Mouse (Mus musculus): ENCODE results near the gene Rapsn. TPM values are rescaled to one million over a fixed set of nuclear protein-coding genes. Genes with fewer than 3 reads are reported as not detected.

Rapsn gene
- total and polyA plus RNA-seq, 3 experiments: 0.10 TPM; not detected in 2

- TF ChIP-seq JUND (IDR thresholded peaks at IDR 0.05; ENCODE audit: low read depth, low read length) (no peak), MAX (IDR thresholded peaks at IDR 0.05; ENCODE audit: low read length) (no peak), CTCF (IDR thresholded peaks at IDR 0.05 in 2 of 3, conservative IDR thresholded peaks at IDR 0.05 in 1 of 3; ENCODE audit: control insufficient read depth in 1 of 3, insufficient read depth in 1 of 3, low read depth in 2 of 3, low read length in 3 of 3, poor library complexity in 1 of 3, severe bottlenecking in 1 of 3) (peak; percentile 81 to 99 (median 95); a peak in 5 of 6 replicates), USF1 (IDR thresholded peaks at IDR 0.05; ENCODE audit: low read depth, low read length) (peak; percentile 62), NELFE (IDR thresholded peaks at IDR 0.05; ENCODE audit: low read depth, low read length) (peak; percentile 53), RAD21 (IDR thresholded peaks at IDR 0.05; ENCODE audit: low read depth, low read length) (peak; percentile 89), SMC3 (IDR thresholded peaks at IDR 0.05; ENCODE audit: low read depth, low read length) (peak; percentile 84), POLR2AphosphoS2 (IDR thresholded peaks at IDR 0.05; ENCODE audit: low read length) (no peak), ZMIZ1 (IDR thresholded peaks at IDR 0.05; ENCODE audit: low read depth, low read length) (no peak), POLR2AphosphoS5 (IDR thresholded peaks at IDR 0.05; ENCODE audit: borderline replicate concordance, low read depth, low read length) (no peak), MYC (IDR thresholded peaks at IDR 0.05; ENCODE audit: low read depth, low read length) (peak; percentile 70), MAFK (IDR thresholded peaks at IDR 0.05; ENCODE audit: borderline replicate concordance, low read depth, low read length) (no peak), MXI1 (IDR thresholded peaks at IDR 0.05; ENCODE audit: low read depth, low read length) (peak; percentile 88), HCFC1 (IDR thresholded peaks at IDR 0.05; ENCODE audit: low read depth, low read length) (peak; percentile 97), ETS1 (IDR thresholded peaks at IDR 0.05; ENCODE audit: low read depth, low read length) (peak; percentile 52), ZNF384 (IDR thresholded peaks at IDR 0.05; ENCODE audit: low read depth, low read length) (no peak), MEF2A (IDR thresholded peaks at IDR 0.05; ENCODE audit: extremely low read depth, insufficient replicate concordance, low read depth, low read length, poor library complexity, severe bottlenecking) (peak; percentile 78; the same call in 1 of the 2 replicates), UBTF (IDR thresholded peaks at IDR 0.05; ENCODE audit: borderline replicate concordance, insufficient read depth, low read depth, low read length) (no peak), MYB (IDR thresholded peaks at IDR 0.05; ENCODE audit: low read depth, low read length) (no peak), EP300 (IDR thresholded peaks at IDR 0.05; ENCODE audit: low read depth in 1 of 2, low read length in 2 of 2) (peak; percentile 21 to 52; a peak in 1 of 4 replicates), RCOR1 (IDR thresholded peaks at IDR 0.05; ENCODE audit: low read depth, low read length) (no peak; the same call in 1 of the 2 replicates)
These were observed 34.8 kb downstream of the Rapsn start, which contains the start of gene Slc39a13 (continued) for GRCm38 (mm10) chr2:91070076-91070800.

- H3K79me2 ChIP-seq (ENCODE audit: control insufficient read depth, insufficient read depth, low read length, poor library complexity): peaks cover 7% of the 10 kb centered on the region; the same call in 1 of the 2 replicates
- H3K27me3 ChIP-seq (ENCODE audit: control insufficient read depth in 1 of 2, insufficient read depth in 2 of 2, low read length in 2 of 2): no peaks in the 10 kb centered on the region
- H3K27ac ChIP-seq (ENCODE audit: control insufficient read depth, low read depth, low read length): peak overlapping the region; percentile 82
- DNase-seq (ENCODE audit: low read depth, low spot score): no peak
- TF ChIP-seq NELFE (IDR thresholded peaks at IDR 0.05; ENCODE audit: low read depth, low read length) (peak; percentile 2; the same call in 1 of the 2 replicates), USF2 (IDR thresholded peaks at IDR 0.05; ENCODE audit: borderline replicate concordance in 1 of 2, insufficient read depth in 1 of 2, low read depth in 1 of 2, low read length in 2 of 2) (no peak)
- peaks cover 0 to 6% of the 10 kb centered on the region in 2 experiments; a peak in 3 of 4 replicates for H3K4me1 ChIP-seq (ENCODE audit: control insufficient read depth in 1 of 2, insufficient read depth in 2 of 2, low read length in 2 of 2)
- H3K9me3 ChIP-seq (replicated peaks; ENCODE audit: insufficient read depth, low read length): no peaks in the 10 kb centered on the region
- peak overlapping the region; percentile 72 to 75 for H3K4me3 ChIP-seq (ENCODE audit: control insufficient read depth in 1 of 2, insufficient read depth in 1 of 2, low read depth in 2 of 2, low read length in 2 of 2)
- H3K9ac ChIP-seq (ENCODE audit: control insufficient read depth, low read depth, low read length, poor library complexity, severe bottlenecking): peak overlapping the region; percentile 87
- peaks cover 0 to 8% of the 10 kb centered on the region in 2 experiments; a peak in 2 of 4 replicates for H3K36me3 ChIP-seq (ENCODE audit: control insufficient read depth in 1 of 2, insufficient read depth in 2 of 2, low read length in 2 of 2)
These were observed 35.6 kb downstream of the Rapsn start for GRCm38 (mm10) chr2:91071059-91071458.

Measured in MEL (cell line).